Mouse (Mus musculus): ENCODE data around the gene Col26a1.

Gene Col26a1

GRCm38 (mm10) chr5:136881380-136882009, 1.5 kb downstream of the Col26a1 start:
- no peak for DNase-seq (ENCODE audit: low read depth)

- DNase-seq (ENCODE audit: low read depth): no peak
These were observed 2.9 kb downstream of the Col26a1 start for GRCm38 (mm10) chr5:136880101-136880500.

GRCm38 (mm10) chr5:136874271-136874670, 8.7 kb downstream of the Col26a1 start:
- no peak for DNase-seq (ENCODE audit: low read depth)

- DNase-seq (ENCODE audit: low read depth): no peak
These were observed 10.6 kb downstream of the Col26a1 start for GRCm38 (mm10) chr5:136872417-136872816.

GRCm38 (mm10) chr5:136869451-136870114, 13.4 kb downstream of the Col26a1 start:
- DNase-seq (ENCODE audit: low read depth): no peak

- DNase-seq (ENCODE audit: low read depth): no peak
These were observed 15.3 kb downstream of the Col26a1 start for GRCm38 (mm10) chr5:136867706-136868105.

- DNase-seq (ENCODE audit: low read depth): no peak
These were observed 18.9 kb downstream of the Col26a1 start for GRCm38 (mm10) chr5:136863961-136864674.

- no peak for DNase-seq (ENCODE audit: low read depth)
These were observed 19.7 kb downstream of the Col26a1 start for GRCm38 (mm10) chr5:136863276-136863675.

- no peak for DNase-seq (ENCODE audit: low read depth)
These were observed 20.2 kb downstream of the Col26a1 start for GRCm38 (mm10) chr5:136862806-136863205.

GRCm38 (mm10) chr5:136861191-136861940, 21.6 kb downstream of the Col26a1 start:
- no peak for DNase-seq (ENCODE audit: low read depth)

- DNase-seq (ENCODE audit: low read depth): no peak
These were observed 32.3 kb downstream of the Col26a1 start for GRCm38 (mm10) chr5:136850716-136851115.

GRCm38 (mm10) chr5:136846385-136847264, 36.4 kb downstream of the Col26a1 start:
- no peak for DNase-seq (ENCODE audit: low read depth)

GRCm38 (mm10) chr5:136843930-136844329, 39.1 kb downstream of the Col26a1 start:
- no peak for DNase-seq (ENCODE audit: low read depth)

- DNase-seq (ENCODE audit: low read depth): no peak
These were observed 43.0 kb downstream of the Col26a1 start for GRCm38 (mm10) chr5:136840036-136840435.

GRCm38 (mm10) chr5:136833053-136833452, 50.0 kb downstream of the Col26a1 start:
- no peak for DNase-seq (ENCODE audit: low read depth)

GRCm38 (mm10) chr5:136830156-136830555, 52.9 kb downstream of the Col26a1 start:
- DNase-seq (ENCODE audit: low read depth): no peak

GRCm38 (mm10) chr5:136821971-136822370, 61.0 kb downstream of the Col26a1 start:
- no peak for DNase-seq (ENCODE audit: low read depth)

- no peak for DNase-seq (ENCODE audit: low read depth)
These were observed 62.1 kb downstream of the Col26a1 start for GRCm38 (mm10) chr5:136820911-136821310.

GRCm38 (mm10) chr5:136819686-136820085, 63.3 kb downstream of the Col26a1 start:
- no peak for DNase-seq (ENCODE audit: low read depth)

- DNase-seq (ENCODE audit: low read depth): no peak
These were observed 72.3 kb downstream of the Col26a1 start for GRCm38 (mm10) chr5:136810539-136811374.
